Mouse (Mus musculus): Measurements from ENCODE around the gene Mettl27.
A peak's percentile ranks its signal among the peaks of the same experiment; 100 is the strongest.
"Not testable (repeated sequence)": the region's sequence is repeated elsewhere in the genome, so short reads cannot be mapped to it uniquely, and the experiment has no call there.

Mettl27 gene

DNA sequence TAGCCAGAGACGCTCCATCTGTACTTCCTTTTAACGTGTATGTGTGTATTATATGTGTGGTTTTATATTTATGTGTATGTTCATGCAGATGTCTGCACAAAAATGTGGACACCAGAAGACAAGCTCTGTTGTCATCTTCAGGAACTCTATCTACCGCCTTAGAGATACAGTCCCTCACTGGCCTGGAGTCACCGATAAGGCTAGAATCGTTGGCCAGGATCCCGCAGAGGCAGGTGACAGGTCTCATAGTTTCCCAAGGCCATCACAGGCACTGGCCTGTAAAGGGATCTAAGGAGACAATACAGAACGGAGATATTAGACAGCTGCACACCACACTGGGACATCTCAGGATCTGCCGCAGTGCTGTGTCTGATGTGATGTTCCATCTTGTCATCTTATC, 11.1 kb upstream of the Mettl27 start:
- no peak for DNase-seq

DNA sequence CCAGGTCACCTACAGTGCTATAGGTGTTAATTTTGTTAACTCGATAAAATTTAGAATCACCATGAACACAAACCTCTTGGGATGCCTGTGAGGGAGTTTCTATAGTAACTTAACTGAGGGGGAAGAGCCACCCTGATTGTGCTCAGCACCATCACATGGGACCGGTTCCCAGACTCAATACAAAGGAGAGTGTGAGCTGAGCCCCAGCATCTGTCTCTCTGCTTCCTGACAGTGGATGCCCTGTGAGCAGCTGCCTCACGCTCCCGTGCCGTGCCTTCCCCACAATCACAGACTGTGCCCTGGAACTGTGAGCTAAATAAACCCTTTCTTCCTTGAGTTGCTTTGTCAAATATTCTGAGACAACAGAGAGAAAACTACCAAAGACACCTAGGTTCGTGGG, 9.0 kb upstream of the Mettl27 start:
- no peak for DNase-seq

DNA sequence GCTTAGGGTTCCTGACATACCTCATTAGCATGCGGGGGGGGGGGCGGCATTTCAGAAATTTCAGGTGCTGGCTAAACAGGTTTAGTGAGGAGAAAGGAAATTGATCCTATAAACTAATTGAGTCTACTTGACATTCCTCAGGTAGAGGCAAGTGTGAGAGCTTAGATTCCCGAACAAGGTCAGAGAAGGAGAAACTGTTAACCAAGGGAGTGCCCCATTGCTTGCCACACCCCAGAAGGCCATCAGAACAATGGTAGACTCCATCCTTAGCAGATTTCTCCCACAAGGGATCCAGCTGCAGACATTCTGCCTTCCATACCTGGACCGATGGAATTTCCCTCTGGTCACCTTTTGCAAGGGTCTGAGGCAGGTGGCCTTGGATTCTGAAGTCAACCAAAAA, 5.4 kb upstream of the Mettl27 start:
- DNase-seq, result no peak

DNA sequence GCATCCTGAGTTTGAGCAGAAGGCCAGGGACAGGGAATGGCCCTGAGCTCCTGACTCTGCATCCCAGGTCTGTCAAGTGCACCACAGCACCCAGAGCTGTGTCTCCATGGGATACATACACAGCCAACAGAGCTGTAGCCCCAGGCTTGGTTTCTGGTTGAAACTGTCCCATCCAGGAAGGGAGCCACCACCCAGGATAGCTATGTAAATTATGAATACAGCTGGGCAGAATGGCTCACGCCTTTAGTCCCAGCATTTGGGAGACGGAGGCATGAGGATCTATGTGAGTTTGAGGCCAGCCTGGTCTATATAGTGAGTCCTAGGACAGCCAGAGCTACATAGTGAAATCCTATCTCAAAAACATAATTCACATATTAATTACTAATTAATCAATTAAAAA, 2.2 kb upstream of the Mettl27 start:
- DNase-seq, result no peak

DNA sequence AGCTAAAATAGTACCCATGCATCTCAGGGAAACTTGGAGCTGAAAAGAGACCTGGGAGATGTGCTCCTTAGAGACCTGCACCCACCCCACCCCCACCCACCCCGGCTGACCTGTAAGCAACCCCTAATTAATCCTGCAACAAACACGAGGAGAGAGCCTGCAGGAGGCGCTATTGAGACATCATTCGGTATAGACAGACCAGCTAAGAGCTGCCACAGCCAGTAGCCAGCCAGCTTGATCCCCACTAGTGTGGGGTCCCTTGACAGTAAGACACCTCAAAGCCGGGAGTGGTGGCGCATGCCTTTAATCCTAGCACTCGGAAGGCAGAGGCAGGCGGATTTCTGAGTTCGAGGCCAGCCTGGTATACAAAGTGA, 722 bp downstream of the Mettl27 start:
- peak; percentile 84 for DNase-seq

DNA sequence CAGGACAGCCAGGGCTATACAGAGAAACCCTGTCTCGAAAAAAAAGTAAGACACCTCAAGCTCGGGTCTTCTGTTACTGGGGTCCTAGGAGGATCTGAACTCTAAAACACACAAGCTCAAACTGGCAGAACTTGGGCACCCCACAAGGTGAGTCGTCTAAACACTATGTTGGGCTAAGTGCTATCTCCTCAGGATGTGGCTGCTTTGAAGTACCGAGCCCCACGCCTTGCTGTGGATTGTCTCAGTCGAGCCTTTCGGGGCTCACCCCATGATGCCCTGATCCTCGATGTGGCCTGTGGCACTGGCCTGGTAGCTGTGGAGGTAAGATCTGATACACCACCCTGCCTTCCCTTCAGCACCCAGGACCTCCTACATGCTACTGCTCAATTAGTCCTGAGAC, 1.1 kb downstream of the Mettl27 start:
- DNase-seq, result peak; percentile 64

DNA sequence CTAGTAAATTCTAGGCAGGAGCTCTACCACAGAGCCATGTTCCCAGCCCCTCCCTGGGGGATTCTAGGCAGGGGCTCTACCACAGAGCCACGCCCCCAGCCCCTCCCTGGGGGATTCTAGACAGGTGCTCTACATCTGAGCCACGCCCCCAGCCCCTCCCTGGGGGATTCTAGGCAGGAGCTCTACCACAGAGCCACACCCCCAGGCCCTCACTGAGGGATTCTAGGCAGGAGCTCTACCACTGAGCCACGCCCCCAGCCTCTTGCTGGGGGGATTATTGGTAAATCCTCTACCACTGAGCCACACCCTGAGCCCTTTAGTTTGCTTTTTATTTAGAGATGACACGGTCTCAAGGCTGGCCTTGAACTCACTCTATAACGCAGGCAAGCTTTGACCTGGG, 1.5 kb downstream of the Mettl27 start:
- peak; percentile 43 for DNase-seq

DNA sequence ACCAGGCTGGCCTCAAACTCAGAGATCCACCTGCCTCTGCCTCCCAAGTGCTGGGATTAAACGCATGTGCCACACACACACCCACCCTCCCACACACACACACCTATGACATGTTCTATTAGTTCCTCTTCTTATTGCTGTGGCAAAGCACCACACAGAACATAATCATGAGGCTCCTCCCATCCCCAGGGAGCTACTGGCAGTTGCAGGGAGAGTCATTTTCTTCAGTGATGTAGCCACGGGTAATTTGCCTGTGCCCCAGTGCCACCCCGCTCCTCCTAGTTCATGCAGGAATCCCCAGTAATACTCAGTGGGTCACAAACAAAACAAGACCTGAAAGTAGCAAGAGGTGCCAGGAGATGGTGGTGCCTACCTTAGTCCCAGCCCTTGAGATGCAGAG, 2.5 kb downstream of the Mettl27 start:
- DNase-seq, result no peak

DNA sequence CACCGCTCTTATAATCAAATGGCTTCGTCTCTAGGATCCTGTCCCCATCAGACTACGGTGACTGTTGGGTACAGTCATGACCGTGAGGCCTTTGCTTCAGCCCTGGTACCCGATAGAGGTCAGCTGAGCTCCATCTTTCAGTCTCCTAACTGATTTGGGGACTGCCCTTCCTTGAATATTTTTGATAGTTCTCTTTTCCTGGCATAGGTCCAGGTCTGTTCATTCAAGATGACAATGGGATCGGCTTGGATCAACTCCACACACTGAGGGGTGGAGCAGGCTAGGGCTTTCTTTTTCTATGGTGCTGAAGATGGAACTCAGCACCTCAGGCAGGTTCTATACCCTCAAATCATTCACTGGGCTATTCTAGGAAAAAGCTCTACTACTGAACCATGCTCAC, 3.9 kb downstream of the Mettl27 start:
- no peak for DNase-seq

DNA sequence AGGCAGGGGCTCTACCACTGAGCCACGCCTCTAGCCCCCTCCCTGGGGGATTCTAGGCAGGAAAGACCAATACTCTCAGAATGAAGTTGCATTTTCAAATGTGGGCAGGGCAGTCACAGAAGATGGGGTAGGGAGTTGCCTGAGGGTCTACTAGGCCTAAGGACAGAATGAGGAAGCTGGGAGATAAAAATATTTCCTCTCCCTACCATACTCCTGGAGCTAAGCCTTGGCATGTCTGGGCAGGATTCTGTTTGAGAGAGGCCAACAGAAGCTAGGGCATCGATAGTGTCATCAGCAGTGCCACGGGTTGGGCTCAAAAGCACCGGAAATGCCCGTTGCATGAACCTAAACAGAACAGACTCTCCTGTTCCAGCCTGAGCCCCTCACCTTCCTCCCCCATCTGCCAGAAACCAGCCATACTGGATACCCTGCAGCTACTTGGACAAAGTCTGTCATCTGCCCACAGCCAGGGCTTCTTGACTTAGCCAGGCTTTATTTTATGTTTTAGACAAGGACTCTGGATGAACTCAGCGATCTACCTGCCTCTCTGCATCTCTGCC, 4.5 kb downstream of the Mettl27 start:
- no peak for DNase-seq

DNA sequence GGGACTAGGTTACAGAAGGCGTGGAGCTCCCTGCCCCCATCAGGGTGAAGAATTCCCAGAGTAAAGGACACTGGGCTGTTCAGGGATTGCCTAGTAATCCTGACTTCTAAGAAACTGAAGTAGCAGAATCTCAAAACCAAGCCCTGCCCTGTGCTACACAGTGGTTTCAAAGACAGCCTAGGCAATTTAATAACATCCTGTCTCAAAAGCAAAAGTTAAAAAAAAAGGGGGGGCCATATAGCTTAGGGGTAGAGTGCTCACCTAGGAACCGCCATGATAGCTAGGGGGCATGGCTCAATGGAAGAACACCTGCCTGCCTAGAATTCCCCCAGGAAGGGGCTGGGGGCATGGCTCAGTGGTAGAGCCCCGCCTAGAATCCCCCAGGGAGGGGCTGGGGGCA, 6.9 kb downstream of the Mettl27 start:
- no peak for DNase-seq

DNA sequence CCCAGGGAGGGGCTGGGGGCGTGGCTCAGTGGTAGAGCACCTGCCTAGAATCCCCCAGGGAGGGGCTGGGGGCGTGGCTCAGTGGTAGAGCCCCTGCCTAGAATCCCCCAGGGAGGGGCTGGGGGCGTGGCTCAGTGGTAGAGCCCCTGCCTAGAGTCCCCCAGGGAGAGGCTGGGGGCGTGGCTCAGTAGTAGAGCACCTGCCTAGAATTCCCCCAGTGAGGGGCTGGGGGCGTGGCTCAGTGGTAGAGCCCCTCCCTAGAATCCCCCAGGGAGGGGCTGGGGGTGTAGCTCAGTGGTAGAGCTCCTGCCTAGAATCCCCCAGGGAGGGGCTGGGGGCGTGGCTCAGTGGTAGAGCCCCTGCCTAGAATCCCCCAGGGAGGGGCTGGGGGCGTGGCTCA, 7.4 kb downstream of the Mettl27 start:
- DNase-seq, result not testable (repeated sequence)

DNA sequence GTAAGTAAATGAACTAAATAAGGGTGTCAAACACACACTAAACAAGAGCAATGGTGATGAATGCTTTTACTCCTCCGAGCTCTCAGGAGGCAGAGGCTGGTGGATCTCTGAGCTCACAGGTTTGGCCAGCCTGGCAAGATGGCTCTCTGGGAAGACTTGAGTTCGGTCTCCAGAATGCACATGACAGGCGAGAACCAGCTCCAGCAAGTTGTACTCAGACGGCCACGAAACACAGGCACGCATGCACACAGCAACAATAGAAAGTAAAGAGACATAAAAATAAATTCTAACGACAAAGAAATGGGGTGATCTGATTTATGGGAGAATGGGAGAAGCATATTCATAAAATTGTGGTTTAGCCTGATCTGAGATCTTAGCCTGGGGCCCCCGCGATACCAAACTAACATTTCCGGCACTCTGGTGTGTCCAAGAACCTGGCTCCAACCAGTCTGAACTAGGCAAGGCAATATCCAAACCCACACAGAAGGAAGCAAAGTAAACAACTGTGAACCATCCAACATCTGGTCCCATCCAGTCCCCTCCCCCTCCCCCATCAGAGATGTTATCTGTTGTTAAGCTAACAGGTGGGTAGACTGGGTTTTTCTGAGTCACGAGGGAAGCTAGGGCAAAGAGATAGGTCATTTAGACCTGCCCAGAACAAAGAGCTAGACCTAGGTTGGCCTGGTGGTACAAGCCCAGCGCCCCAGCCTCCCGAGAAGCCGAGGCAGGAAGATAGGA, 9.5 kb downstream of the Mettl27 start:
- DNase-seq, result peak; percentile 73

DNA sequence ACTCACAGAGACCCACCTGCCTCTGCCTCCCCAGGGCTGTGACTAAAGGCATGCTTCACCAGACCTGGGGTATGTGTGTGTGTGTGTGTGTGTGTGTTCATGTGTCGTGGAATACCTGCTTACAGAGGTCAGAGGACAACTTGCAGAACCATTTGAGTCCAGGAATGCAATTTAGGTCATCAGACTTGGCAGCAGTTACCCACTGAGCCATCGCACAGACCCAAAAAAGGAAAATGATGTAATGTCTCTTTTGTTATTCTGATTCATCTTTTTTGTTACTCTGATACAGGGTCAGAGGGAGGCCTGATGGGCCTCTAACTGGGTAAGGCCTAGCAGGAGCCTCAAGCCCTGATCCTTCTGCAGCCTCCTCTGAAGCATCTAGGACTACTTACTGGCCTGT, 10.6 kb downstream of the Mettl27 start:
- DNase-seq, result no peak

DNA sequence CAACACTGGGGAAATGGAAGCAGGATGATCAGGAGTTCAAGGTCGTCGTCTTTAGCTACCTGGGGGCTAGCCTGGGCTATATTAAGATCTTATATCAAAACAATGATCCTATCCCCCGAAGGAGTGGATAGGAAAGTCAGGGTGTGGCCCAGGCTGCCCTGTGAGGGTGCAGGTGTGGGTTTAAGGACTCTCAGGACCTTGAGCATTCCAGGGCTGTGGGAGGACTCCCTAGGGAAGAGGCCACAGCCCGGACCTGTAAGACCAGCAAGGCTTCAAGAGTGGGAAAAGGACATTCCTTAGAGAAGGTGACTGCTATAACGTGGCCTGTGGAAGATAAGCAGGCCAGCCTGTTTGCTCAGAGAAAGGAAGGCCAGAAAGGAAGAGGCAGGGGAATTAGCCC, 12.0 kb downstream of the Mettl27 start:
- no peak for DNase-seq

DNA sequence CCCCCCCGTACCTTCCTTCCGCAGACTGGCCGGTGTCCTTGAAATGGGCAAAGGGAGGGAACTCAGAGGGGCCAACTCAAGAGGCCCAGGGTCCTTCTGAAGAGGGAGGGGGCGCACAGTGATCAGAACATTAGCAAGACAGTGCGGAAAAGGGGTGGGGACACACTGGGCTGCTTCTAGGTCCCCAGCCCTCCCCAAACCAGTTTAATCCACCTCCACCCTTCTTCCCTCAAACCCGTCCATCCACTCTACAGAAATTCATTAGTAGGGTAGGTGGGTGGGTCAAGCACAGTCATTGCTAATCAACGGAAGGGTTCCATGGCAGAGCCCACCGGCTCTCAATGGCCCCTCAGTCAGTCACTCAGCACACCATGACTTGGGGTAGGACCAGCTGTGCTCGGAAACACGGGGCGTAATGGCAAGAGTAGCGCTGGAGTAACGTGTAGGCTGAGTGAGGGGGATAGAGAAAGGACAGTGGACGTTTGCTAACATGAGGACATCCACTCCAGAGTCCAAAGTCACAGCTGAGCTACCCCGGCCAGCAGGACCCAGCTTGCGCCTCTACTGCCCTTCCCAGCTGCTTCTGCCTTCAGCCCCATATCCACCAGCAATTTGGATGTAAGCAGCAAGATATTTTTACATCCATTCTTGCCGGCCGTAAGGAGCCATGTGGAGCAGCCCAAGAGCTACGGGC, 13.2 kb downstream of the Mettl27 start:
- no peak for DNase-seq

DNA sequence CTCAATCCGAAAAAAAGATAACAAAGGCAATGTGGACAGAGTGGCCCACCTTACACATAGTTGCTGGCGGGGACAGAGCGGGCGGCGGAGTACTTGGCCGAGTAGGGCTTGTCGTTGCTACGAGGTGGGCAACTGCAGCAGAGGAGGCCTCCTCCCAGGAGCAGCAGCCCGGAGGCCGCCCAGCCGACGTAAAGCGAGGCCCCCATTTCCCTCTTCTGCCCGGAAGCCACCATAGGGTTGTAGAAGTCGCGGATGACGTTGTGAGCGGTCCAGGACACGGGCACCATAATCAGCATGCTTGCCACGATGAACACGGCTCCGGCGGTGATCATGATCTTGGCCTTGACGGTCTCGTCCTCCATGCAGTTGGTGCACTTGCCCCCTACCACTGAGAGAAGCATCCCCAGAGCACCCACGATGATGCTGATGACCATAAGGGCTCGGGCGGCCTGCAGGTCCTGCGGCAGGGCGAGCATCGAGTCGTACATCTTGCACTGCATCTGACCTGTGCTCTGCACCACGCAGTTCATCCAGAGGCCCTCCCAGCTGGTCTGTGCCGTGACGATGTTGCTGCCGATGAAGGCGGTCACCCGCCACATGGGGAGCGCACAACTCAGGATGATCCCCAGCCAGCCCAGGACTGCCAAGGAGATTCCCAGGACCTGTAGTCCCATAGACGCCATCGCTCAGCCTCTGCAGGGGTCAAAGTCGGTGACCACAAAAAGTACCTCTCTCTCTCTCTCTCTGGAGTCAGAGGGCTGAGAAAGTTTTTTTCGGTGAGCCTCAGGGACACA, 14.1 kb downstream of the Mettl27 start:
- peak; percentile 52 for DNase-seq

DNA sequence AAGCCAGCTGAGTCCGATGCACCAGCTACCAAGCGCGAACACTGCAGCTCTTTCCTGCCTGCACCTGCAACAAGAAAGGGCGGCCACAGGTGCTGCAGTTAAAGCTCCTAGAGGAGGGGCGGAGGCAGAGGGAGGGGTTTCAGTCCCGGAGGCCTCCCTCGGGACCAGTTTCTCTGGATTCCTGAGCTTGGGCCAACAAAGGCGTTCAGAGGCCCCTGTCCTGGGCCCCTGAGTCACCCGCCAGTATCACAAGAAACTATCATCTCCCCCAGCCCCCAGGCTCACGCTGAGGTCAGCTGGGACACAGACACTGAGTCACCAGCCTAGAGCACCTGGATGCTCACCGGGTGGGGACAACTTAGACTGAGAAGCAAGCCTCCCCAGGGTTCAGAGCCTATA, 14.7 kb downstream of the Mettl27 start, which contains the start of gene Cldn4:
Cldn4 (minus strand) TSS at position 78 of the 399 bp plus-strand sequence.
- DNase-seq, result peak; percentile 83

DNA sequence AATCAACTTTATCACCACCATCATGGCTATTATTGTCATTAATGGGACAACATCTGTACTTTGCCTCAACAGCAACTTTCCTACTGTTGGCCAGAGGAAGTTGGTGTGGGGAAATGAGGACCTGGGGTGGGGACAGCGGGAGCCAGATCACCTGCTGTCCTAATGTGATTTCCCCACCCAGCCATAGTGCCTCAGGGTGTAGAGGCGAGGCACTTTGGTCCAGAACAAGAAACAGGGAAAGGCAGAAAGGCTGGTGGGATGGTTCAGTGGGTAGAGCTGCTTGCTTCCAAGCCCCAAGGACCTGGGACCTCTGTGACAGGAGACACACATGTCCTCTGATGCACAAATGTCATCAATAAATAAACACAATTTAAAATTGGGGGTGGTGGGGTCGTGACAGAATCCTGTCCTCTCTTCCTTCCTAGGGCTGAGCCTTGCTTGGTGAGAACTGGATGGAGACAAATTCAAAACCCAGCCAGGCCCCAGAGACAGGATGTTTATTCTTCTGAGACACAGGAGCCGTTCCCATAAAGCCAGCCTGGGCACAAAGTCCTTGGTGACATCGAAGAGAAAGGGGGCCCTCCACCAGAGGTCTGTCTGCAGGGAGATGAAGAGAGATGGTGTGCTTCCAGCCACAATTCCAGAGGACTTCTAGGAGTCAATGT, 15.4 kb downstream of the Mettl27 start:
- peak; percentile 52 for DNase-seq

DNA sequence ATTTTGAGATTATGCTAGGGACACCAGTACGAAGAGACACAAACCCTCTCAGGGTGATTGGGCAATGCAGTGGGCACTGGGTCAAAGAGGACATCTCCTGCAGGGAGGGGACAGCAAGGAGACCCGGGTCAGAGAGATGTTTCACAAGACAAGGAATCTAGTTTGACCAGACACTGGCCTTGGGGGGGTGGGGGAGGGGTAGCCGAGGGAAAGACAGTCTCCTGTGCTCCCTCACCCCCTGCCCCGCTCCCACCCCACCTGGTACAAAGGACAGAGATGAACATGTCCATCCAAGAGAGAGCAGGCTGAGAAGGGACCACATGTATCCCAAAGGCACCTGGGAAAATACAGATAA, 15.9 kb downstream of the Mettl27 start:
- DNase-seq, result no peak

DNA sequence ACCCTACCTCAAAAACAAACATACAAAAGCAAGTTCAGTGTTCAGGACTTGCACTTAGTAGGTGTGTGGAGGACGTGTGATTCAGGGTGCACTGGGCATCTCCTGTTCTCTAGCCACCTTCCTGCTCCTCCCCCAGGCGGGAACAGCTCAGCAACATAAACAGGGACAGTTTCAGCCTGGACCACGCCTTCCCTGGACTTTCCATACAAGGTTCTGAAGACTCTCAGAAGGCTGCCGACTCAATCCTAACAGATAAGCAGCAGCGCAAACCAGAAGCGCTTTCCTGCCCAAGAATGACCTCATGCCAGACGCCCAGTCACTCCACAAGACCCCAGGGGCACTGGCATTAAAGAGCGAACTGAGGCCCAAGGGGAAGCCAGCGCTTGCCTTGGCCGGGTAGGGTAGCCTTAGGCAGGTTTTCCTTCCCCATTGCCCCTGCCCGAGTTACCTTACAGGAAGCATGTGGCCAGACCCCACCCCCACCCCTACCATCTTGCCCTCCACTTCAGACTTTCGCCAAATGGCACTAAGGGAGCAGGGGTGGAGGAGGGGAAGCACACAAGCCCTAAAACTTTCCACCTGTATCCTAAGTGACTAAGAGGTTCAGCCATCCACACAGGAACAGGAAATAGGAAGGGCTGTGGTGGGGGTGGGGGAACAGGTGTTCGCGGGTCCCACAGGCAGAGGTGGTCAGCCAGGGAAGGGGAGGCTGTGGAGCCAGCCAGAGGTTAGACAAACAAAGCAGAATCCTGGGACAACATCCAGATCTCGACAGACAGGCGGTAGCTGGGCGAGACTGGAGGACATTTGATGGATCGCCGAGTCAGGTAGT, 19.1 kb downstream of the Mettl27 start:
- DNase-seq, result peak; percentile 68

DNA sequence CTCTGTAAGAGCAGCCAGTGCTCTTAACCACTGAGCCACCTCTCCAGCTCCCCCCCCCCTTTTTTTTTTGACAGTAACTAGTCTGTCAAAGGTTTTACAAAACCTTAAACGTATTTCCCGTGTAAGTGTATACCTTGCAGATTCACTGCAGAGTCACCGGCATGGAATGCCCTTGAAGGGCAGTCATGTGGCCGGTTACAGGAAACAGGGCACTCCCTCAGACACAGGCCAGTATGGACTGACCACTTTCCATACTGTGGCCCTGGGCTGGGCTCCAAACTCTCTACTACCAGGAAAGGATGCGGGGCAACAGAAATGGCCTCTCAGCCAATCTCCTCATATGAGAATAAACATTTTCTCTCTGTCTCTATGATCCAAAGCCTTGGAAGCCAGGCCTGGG, 23.3 kb downstream of the Mettl27 start:
- no peak for DNase-seq
